Mouse (Mus musculus): Measurements from ENCODE around the gene Itpkb.

Itpkb gene

DNA sequence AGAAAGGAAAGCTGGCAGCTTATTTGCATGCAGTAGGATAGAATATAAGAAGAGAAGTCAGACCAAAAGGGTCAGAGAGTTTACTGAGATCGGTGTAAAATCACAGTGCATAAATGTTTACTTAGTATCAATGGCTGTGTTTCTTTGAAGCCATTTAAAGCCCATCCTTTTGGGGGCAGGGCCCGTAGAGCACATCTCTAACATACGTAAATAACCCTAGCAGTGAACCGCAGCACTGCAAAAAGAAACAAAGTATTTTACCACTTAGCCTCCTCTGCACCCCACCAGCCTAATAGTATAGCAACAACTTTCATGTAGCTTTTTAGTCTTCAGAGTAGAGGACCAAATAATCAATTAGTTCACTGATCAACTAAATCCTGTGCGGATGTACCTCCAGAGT lies 67.4 kb downstream of the Itpkb start:
- no peak for DNase-seq (ENCODE audit: low spot score)

DNA sequence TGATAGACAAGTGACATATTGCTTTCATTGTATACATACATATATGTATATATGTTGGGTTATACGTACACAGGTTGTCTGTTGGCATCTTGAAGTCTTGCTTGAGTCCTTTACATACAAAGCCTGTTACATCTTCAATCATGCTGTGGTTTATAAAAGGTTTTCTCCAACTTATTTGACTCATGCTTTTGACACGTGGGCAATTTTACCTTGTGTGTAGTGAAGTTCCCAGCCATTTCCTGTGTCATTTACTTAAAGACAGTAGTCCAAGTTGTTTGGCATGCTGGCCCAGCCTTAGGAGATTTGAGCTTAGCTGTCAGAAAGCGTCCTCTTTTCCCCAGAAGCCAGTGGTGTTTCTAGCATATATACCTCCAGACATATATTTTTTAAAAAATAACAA lies 68.2 kb downstream of the Itpkb start:
- no peak for DNase-seq (ENCODE audit: low spot score)

DNA sequence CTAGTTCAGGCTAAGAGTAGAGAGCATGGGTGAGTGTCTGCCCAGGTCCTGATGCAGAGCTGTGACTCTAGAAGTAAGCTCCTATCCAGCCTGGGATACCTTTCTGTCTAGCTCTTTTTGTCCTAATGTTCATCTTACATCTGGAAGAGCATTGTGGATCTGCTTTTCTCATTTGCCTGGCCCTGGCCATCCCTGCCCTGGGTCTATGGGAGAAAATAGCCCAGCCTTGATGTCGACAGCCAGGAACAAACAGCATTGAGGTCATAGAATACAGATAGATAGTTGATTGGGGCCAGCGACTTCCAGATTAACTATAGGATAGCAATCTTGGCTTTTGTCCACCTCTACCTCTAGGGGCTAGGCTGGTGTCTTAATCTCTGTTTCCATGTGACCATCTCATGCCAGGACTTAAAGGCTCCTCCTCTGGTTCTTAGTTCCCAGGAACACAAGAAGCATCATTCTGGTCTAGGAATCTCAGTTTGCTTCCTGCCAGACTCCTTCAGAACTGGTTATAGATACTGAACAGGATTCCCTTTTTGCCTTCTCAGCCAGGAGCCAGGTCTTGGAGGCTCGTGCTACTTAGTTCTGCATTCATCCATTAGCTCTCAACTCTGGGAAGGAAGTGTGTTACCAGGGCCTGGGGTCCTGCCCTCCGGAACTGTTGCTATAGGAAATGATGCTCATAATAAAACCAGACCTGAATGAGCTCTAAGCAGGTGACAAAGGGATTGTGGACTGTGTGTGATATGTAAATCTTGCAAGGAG lies 70.6 kb downstream of the Itpkb start:
- no peak for DNase-seq (ENCODE audit: low spot score)

DNA sequence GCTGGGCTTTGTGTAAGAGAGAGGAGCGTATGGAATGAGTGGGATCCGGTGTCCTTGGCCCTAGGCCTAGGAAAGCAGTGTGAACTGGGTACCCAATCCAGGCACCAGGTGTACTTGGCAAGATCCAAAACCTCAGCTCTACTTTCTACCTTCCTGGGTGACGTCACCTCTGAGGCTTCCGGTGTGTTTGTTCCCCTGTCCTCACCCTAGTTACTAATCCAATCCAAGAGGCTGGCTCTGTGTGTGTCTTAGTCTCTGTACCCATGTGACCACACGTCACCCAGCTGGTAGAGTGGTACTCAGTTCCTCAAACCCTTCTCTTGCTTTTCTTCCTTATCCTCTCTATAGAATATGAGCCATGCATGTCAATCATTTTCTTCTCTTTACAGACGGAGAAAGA lies 71.4 kb downstream of the Itpkb start:
- no peak for DNase-seq (ENCODE audit: low spot score)

DNA sequence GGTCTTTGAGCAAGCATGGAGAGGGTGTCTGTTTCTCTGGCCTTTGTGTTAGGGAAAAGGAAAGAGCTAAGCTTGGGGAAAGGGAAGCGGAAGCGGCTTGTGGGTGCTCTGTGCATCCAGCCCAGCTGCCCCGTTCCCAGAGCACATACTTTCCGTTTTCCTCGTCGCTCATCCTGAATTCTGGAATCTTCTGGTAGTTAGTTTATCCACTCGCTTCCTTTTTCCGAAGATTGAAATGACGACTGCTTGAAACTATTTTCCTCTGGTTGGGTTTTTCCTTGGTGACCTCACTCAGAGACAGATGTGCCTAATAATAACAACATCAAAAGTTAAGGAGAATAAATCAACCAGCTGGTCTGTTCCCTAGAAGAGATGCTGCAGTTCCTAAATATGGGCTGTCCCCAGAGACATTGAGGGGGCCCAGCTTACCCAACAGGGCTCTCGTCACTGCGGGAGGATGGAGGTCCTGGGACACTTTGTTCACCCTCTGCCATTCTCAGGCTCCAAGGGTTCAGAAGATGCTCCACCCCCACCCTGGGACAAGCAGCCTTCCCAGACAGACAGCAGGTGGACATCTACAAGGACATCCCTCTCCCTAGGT lies 72.3 kb downstream of the Itpkb start:
- no peak for DNase-seq (ENCODE audit: low spot score)

DNA sequence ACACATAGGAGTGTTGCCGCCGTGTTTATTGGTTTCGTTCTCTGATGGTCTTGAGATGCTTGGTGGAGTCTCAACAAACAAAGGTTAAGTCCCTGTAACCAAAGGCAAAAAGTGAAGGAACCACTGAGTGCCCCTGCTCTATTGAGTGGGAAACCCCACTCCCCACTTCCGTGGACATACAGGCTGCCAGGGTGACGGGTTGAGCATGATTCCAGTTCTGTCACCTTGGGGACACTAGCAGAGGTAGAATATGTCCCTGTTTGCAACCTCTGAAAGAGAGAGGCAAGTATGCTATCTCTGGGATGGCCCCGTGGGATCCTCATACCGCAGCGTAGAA lies 73.0 kb downstream of the Itpkb start:
- DNase-seq (ENCODE audit: low spot score) = no peak

DNA sequence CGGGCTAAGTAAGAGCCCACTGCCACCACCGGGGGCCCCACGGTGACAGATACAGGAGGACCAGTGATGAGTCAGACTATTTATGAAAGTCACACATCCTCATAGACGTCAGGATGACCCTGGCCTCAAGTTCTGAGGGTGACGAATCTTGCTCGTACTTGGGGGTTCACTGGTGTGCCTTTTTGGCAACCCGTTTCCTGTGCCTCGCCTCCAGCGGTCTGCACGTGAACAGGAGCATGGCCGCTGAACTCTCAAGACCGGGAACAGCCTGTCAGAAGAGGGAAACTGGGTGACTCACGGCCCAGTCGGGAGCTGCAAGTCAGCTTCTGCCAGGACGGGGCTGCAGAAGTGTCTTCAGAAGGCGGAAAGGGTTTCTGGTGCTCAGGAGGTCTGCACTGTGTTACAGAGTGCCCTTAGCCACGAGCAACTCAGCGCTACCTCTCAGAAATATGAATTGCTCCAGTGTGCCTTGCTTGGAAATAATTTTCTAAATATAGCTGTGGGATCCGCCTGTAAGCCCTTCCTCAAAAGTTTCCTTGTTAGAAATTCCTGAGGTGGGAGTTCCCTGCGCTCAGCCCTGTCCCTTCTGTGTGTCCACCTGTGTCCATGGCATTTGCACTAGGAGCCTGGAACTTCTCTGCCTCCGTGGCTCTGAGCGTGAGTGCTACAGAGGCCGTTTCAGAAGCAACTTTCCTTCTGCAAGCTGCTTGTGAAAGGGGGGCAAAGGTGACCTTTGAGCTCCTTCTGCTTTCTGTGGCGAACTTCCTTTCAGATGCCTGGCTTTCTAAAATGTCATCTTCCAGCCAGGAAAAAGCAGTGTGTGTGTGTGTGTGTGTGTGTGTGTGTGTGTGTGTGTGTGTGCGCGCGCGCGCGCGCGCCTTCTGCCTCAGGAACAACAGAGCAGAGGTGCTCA lies 73.7 kb downstream of the Itpkb start:
- DNase-seq (ENCODE audit: low spot score) = no peak

DNA sequence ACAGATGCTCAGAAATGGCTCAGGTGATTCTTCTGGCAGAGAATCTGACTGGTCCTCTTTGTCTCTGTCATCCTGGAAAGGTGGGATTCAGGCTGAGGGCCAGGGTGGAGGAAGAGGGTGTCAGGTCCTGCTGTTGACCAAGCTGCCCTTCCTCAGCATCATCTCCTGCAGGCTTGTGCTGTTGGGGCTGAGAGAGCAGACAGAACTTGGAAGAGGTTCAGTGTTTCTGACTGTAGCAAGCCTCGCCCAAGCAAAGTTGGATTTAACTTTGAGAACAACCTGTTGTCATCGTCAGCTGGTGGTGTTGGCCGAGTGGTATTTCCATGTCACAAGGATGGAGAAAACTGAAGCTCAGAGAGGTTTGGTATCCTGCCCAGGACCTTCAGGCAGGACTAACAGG lies 74.4 kb downstream of the Itpkb start:
- DNase-seq (ENCODE audit: low spot score) = no peak

DNA sequence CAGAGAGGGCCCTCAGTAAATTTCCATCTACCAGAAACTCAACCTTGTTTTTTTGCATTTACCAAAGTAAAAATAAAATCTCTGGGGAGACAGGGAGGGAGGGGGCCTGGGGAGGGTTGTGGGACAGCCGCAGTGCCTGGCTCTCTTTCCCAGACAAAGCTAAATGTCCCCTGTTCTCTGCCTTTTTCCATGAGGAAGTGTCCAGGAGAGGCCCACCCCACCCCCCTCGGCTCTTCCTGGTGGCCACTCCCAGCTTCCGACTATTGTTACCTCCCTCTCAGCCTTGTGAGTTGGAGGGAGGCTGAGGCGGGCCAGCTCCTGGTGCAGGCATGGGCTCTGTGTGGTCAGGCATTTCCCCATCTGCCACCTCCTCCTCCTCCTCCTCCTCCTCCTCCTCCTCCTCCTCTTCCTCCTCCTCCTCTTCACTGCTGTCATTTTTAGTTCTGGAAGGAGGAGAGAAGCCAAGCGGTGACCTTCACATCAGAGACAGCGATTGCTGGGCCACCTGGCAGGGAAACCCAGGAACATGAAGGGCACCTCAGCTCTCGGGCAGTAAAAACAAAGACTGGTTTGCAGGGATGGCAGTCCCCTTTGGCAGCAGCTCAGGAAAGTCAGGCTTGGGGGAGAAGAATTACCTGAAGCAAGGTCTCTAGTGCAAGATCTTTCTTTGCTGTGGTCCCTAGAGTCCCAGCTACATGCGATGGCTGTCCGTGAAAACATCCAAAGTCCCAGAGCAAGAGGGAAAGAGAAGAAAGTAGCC lies 75.5 kb downstream of the Itpkb start:
- DNase-seq (ENCODE audit: low spot score) = no peak

DNA sequence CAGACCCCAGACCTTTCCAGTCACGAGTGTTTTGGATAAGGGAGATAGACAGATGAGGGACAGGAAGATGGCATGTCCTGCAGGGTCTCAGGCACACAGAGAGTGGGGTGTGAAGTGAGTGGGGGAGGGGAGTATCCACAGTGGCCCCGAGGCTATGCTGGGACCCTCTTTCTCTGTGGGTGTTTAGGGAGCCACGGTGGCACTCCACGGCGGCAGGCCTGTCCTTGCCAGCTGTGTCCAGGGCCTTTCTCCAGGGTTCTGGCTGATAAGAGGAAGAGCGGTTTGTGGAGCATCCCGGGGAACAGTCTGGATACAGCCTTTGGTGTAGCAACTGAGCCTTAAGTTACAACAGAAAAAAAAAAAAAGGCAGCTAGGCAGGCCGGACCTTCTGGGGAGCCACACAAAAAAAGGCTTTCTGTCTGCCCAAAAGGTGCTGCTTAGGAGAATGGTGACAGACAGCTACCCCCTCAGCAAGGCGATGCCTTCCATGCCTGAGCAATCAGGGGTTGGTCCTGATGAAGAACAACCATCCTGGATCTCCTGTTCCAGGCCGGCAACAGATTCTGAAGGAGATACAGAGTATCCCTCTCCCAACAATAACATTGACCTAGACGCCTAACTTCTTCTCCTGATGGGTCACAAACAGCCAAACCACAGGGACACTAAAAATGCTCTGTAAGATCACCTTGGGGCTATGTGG lies 76.2 kb downstream of the Itpkb start:
- no peak for DNase-seq (ENCODE audit: low spot score)

DNA sequence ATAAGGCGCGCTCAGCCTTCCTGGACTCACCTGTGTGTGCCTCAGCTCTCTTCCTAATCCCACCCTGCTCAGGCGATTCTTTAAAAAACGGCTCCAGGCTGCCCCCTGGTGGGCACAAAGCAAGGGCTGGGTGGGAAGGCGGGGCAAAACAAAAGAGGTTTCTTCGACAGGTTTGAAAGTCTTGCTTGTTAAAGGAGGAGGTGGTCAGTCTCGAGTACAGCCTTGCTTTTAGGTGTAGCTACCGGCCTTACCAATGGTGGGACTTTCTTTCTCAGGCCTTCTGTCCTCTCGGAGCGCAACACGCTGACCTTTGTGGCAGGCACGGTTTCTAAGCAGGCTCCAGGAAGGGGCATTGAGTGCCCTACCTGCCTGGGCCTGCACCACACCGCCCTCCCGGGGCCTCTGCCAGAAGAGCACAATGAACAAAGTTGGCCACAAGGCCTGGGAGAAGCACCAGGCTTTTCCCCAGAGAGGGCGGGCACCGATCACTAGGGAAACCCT lies 76.9 kb downstream of the Itpkb start:
- peak; percentile 83 for DNase-seq (ENCODE audit: low spot score)

DNA sequence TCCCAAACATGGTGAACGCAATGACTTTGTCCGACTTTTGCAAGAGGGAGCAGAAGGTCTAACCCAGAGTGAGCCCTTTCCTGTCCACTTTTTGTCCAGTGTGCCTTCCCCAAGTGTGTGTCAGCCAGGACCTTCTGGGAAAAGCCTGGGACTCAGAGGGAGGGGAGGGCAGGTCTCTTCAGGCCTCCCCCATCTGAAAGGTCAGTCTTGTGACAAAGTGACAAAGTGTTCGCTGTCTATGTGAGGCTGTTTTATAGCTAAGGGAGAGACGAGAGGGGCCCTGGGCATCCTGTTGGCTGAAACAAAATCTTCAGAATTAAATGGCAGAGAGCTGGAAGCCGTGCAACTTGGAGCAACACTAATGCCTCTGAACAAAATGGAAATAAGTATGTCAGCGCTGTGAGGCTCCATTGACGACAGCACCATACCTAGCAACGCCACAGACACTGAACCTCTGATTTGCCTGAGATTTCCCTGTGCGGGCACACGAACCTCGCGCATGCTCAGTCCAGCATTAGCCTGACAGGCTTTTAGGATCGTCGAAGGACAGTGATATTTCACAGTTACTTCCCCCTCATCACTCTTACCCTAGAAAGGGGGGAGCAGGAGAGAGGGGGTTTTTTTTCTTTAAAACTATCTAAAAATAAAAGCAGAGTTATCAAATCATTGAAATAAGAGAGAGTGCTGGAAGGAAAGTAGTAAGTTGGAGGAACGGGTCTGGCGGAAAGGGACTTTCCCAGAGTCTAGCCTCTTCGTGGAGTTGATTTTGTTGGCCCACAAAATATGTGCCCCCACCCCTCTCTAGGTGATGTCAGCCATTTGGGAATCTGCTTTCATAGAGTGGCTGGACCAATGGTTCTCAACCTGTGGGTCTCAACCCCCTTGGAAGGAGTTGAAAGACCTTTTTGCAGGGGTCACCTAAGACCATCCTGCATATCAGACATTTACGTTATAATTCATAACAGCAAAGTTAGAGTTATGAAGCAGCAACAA lies 77.7 kb downstream of the Itpkb start:
- DNase-seq (ENCODE audit: low spot score) = no peak

DNA sequence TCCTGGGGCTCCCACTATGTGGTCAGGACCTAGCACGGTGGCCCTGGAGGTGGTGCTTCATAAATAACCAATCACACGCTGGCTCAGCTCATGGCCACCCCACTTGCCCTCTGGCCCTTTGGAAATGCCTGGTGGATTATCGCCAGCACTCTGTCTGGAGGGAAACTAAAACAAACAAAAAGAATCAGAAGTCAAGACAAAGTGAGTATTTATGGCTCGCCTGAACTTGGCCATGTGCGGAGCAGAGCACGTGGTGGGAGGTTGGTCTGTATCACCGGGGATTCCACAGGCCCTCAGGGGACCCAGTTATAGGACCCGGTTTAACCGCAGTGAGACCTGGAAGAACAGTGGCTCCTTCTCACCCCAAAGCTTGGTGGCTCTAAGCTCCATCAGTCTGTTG lies 78.5 kb downstream of the Itpkb start:
- no peak for DNase-seq (ENCODE audit: low spot score)

DNA sequence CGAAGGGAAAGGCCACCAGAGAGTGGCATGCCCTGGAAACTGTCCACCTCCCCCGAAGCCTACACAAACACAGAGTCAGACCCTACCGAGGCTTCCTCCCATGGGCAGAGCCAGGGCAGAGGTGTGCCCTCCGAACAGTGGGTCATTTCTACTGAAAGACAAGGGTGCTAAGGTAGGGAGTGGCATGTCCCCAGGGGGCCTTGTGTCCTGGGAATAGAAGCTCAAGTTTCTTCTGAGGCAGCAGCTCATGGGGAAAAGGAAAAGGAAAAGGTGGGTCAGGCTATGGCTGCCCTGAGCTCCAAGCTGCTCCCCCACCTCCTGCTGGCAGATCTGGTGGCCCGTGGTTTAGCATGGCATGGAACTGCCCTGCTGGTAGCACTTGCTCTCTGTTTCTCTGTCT lies 79.5 kb downstream of the Itpkb start:
- DNase-seq (ENCODE audit: low spot score) = no peak

DNA sequence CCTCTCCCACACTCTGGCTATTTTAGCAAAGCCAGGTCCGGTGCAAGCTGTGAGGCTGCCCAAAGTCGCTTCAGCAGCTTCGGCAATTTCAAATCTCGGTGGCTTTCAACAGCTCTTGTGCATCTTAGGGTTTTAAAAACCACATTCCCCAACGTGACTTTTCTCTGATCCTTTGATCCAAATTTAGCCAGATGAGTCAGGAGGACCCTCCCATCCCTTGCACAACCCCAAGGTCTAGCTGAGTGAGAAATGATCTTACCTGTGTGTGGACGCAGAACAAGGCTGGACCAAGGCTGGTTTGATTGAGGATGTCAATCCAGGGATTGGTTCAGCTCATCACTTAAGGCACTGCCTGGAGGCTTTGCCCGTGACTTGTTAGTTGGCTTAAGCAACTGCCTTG lies 80.0 kb downstream of the Itpkb start:
- no peak for DNase-seq (ENCODE audit: low spot score)

DNA sequence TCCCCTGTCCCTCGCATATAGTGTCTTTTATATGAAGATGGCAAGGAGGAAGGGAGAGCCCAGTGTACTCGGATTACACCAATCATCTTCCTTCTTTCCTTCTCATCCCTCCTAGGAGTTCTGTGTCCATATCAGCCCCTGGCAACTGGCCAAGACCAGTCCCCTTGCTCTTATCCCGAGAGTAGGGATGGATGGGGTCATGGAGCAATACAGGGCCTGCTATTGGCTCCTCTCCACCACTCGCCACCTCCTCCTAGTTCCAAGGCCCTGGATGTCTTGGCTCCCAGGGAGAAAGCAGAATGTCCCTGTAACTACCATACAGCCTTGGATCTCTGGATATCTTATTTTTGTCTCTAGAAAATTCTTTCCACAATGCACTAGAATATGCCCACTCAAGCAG lies 84.8 kb downstream of the Itpkb start:
- no peak for DNase-seq (ENCODE audit: low spot score)

DNA sequence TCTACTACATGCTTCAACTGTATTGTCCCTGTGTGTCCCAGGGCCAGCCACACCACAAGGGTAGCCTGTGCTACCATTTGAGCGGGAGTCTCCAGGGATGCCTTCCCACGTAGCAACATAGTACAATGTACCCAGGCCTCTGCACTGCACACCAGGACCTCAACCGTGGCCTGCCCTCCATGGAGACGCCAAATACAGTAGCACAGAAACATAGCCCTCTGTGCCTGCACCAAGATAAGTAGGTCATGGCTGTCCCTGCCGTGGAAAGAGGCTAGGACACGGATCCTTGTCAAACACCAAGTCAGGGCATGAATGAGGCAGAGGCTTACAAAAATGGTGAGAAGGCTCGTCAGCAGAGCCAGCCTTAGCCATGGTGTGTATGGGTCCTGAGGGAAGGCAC lies 85.6 kb downstream of the Itpkb start:
- DNase-seq (ENCODE audit: low spot score) = no peak

DNA sequence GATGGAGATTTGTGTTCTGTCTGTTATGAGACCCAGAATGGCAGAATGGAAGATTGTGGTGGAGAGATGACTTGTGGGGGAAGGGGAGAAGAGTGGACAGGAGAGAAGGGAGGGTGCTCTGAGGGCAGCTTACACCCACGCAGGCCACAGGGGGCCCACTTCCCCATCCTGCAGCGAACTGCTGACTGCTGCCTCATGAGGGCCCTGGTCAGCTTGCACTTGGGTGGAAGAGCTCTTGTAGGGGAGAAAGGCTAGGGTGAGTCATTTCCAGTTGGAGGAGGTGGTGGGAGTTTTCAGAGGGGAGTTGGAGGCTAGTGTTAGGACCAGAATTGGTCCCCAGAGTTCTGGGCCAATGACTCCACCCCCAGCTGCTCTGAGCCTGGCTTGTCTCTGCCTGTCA lies 86.8 kb downstream of the Itpkb start:
- DNase-seq (ENCODE audit: low spot score) = no peak

DNA sequence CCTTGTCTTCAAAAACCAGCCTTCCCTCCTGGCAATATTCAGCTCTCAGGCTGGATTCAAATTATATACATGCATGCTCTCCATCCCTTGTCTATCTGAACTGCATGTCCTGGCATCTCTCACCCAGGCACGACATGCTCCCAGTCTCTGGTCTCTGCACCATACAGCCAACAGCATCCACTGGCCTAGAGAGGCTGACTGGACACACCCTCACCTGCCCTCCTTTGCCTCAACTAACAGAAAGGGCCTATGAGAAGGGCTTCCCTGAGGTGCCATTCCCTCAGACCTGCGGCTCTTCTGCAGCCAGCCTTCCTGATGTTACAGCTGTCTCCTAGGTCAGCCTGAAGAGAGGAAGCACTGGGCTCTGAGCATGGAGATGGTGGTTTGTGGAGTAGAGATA lies 88.8 kb downstream of the Itpkb start:
- no peak for DNase-seq (ENCODE audit: low spot score)

DNA sequence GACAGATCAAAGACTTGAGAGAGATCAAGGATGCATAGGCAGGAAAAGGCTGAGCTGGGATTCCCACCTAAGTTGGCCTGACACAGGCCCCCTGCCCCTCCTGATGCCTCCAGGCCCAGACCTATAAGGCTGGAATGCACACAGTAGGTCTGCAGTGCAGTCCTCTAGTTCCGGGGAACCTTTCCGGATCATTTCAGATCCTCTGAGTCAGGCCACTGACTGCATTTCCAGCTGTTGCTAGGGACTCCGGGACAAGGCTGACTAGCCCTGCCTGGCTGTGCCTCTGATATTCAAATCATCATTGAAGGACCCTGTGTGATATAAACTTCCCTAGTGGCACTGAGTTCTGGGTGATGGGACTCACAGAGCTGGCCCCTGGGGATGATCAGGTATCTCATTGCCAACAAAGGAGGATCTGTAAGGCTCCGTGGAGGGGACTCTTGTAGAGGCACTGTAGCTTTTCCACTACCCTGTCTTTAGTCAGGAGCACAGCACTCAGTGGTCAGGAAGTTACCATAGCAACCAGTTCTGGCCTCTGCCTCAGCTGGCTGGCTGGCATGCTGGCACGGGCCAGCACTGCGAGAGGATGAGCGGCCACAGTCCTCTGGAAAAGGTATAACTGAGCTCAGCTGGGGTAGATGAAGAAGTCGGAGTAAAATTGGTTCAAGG lies 90.3 kb downstream of the Itpkb start:
- DNase-seq (ENCODE audit: low spot score) = peak; percentile 67
